Mouse (Mus musculus) frontal cortex, postnatal 25 days (tissue): ENCODE measurements around the gene Cs.

Source experiments
- DNase-seq, 2 experiments: peaks; one replicate each; pipeline ENCODE4 v3.0.0; 2022; ENCODE audit warnings: low spot score in 2 of 2

Gene Cs

GRCm38 (mm10) chr10:128374393-128374792 lies 36.9 kb downstream of the Cs start:
- DNase-seq, result no peak

GRCm38 (mm10) chr10:128376099-128376454 lies 38.5 kb downstream of the Cs start:
- no peak for DNase-seq

GRCm38 (mm10) chr10:128376455-128377211 lies 39.1 kb downstream of the Cs start, which contains the start of gene Ankrd52:
TSS of gene Ankrd52 (plus strand) at chr10:128377115.
- peak; percentile 65 to 69 for DNase-seq

GRCm38 (mm10) chr10:128377222-128377939 lies 39.8 kb downstream of the Cs start:
- DNase-seq, result no peak

GRCm38 (mm10) chr10:128377940-128378448 lies 40.5 kb downstream of the Cs start:
- DNase-seq, result no peak

- DNase-seq, result no peak
Observed at GRCm38 (mm10) chr10:128378462-128378861, 40.9 kb downstream of the Cs start.

GRCm38 (mm10) chr10:128379260-128379659 lies 41.7 kb downstream of the Cs start:
- no peak for DNase-seq

GRCm38 (mm10) chr10:128380565-128380964 lies 43.0 kb downstream of the Cs start:
- DNase-seq, result no peak

- DNase-seq, result no peak
Observed at GRCm38 (mm10) chr10:128382482-128382881, 44.9 kb downstream of the Cs start.

GRCm38 (mm10) chr10:128385902-128386301 lies 48.4 kb downstream of the Cs start:
- DNase-seq, result no peak

- no peak for DNase-seq
Observed at GRCm38 (mm10) chr10:128388941-128389340, 51.4 kb downstream of the Cs start.

GRCm38 (mm10) chr10:128389570-128389969 lies 52.0 kb downstream of the Cs start:
- no peak for DNase-seq

GRCm38 (mm10) chr10:128390366-128390765 lies 52.8 kb downstream of the Cs start:
- DNase-seq, result no peak

GRCm38 (mm10) chr10:128391850-128392249 lies 54.3 kb downstream of the Cs start:
- no peak for DNase-seq

GRCm38 (mm10) chr10:128396017-128396673 lies 58.6 kb downstream of the Cs start:
- DNase-seq, result no peak

GRCm38 (mm10) chr10:128396716-128397264 lies 59.3 kb downstream of the Cs start:
- no peak for DNase-seq

- no peak for DNase-seq
Observed at GRCm38 (mm10) chr10:128397466-128397865, 59.9 kb downstream of the Cs start.

- no peak for DNase-seq
Observed at GRCm38 (mm10) chr10:128400338-128400737, 62.8 kb downstream of the Cs start.

GRCm38 (mm10) chr10:128401056-128401455 lies 63.5 kb downstream of the Cs start, which contains the start of gene Slc39a5:
TSS of gene Slc39a5 (minus strand) at chr10:128401229.
- DNase-seq, result no peak

- no peak for DNase-seq
Observed at GRCm38 (mm10) chr10:128401638-128402037, 64.1 kb downstream of the Cs start.

- no peak for DNase-seq
Observed at GRCm38 (mm10) chr10:128403931-128404330, 66.4 kb downstream of the Cs start.
